27 mouse cellular contexts compared by ENCODE assay signal in the genomic region with DNA sequence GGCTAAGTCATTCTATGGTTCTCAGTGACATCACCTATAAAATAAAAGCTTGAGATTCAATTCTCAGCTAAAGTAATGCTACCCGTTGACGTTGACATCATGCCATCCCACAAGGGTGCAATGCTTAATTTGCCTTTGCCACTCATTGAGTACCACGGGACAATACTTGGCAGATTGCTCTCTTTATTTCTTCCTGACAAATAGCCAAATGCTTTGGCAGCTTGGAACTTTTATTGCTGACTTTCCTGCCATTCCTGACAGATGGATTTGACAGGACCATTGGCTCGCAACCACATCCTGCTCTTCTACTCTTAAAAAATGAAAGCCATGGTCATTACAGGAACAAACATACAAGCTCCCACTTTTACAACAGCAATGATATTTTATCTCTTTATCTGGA.
DNase-seq lines count a peak whose midpoint lies in the region; ATAC-seq lines count a peak whose summit lies in the region.
"Had no signal": no experiment of that assay in that cellular context is flagged by ENCODE, and none has a peak within 500 bp of the region (broad histone marks: within the 10 kb centered on the region; RNA-seq: fewer than 3 reads in every experiment).

No protein-coding gene starts in this region.

- H3K36me3 ChIP-seq in forebrain, embryonic 14.5 days (ENCODE audit: control insufficient read depth, insufficient read depth, low read length): no peaks in the 10 kb centered on the region
- H3K36me3 ChIP-seq in forebrain, embryonic 10.5 days (replicated peaks): no peaks in the 10 kb centered on the region
- no peaks in the 10 kb centered on the region for H3K36me3 ChIP-seq in midbrain, embryonic 11.5 days (ENCODE audit: control insufficient read depth, insufficient read depth, low read length)
- no peaks in the 10 kb centered on the region for H3K36me3 ChIP-seq in midbrain, embryonic 10.5 days
- H3K36me3 ChIP-seq: embryonic facial prominence, embryonic 12.5 days; hindbrain, embryonic 15.5 days; intestine, embryonic 15.5 days; limb, embryonic 13.5 days; liver, embryonic 12.5 days; midbrain, embryonic 12.5 days; neural tube, embryonic 12.5 days had no signal

- no peak overlapping the region for H3K27ac ChIP-seq in forebrain, embryonic 14.5 days (ENCODE audit: low read depth, low read length)
- H3K27ac ChIP-seq in forebrain, embryonic 10.5 days: no peak overlapping the region
- H3K27ac ChIP-seq in midbrain, embryonic 11.5 days (ENCODE audit: low read depth, low read length): no peak overlapping the region
- H3K27ac ChIP-seq in midbrain, embryonic 10.5 days (replicated peaks): no peak overlapping the region
- H3K27ac ChIP-seq: embryonic facial prominence, embryonic 12.5 days; heart, adult 2 months; hindbrain, embryonic 15.5 days; intestine, embryonic 15.5 days; layer of hippocampus, adult 2 months; limb, embryonic 13.5 days; liver, embryonic 12.5 days; midbrain, embryonic 12.5 days; neural tube, embryonic 12.5 days; stomach, postnatal 0 days had no signal

- no peak overlapping the region for H3K9ac ChIP-seq in forebrain, embryonic 14.5 days (ENCODE audit: low read length)
- H3K9ac ChIP-seq in midbrain, embryonic 11.5 days (ENCODE audit: low read length): no peak overlapping the region
- H3K9ac ChIP-seq: embryonic facial prominence, embryonic 12.5 days; hindbrain, embryonic 15.5 days; intestine, embryonic 15.5 days; limb, embryonic 13.5 days; liver, embryonic 12.5 days; midbrain, embryonic 12.5 days; neural tube, embryonic 12.5 days had no signal

- no peak overlapping the region for H3K4me2 ChIP-seq in forebrain, embryonic 14.5 days (ENCODE audit: low read length)
- no peak overlapping the region for H3K4me2 ChIP-seq in midbrain, embryonic 11.5 days
- H3K4me2 ChIP-seq: embryonic facial prominence, embryonic 12.5 days; hindbrain, embryonic 15.5 days; intestine, embryonic 15.5 days; limb, embryonic 13.5 days; liver, embryonic 12.5 days; midbrain, embryonic 12.5 days; neural tube, embryonic 12.5 days had no signal

- H3K9me3 ChIP-seq in forebrain, embryonic 14.5 days (replicated peaks; ENCODE audit: control insufficient read depth, low read length): no peaks in the 10 kb centered on the region
- H3K9me3 ChIP-seq in forebrain, embryonic 10.5 days: no peaks in the 10 kb centered on the region
- H3K9me3 ChIP-seq in midbrain, embryonic 11.5 days (ENCODE audit: control insufficient read depth, low read length): no peaks in the 10 kb centered on the region
- no peaks in the 10 kb centered on the region for H3K9me3 ChIP-seq in midbrain, embryonic 10.5 days (replicated peaks)
- H3K9me3 ChIP-seq: embryonic facial prominence, embryonic 12.5 days; hindbrain, embryonic 15.5 days; intestine, embryonic 15.5 days; limb, embryonic 13.5 days; liver, embryonic 12.5 days; midbrain, embryonic 12.5 days; neural tube, embryonic 12.5 days had no signal

- H3K27me3 ChIP-seq in forebrain, embryonic 14.5 days (replicated peaks; ENCODE audit: control insufficient read depth, insufficient read depth, low read length): no peaks in the 10 kb centered on the region
- H3K27me3 ChIP-seq in forebrain, embryonic 10.5 days (ENCODE audit: poor library complexity, severe bottlenecking): no peaks in the 10 kb centered on the region
- H3K27me3 ChIP-seq in midbrain, embryonic 11.5 days (ENCODE audit: control insufficient read depth, insufficient read depth, low read length): no peaks in the 10 kb centered on the region
- no peaks in the 10 kb centered on the region for H3K27me3 ChIP-seq in midbrain, embryonic 10.5 days (ENCODE audit: low read depth, poor library complexity, severe bottlenecking)
- H3K27me3 ChIP-seq: embryonic facial prominence, embryonic 12.5 days; hindbrain, embryonic 15.5 days; intestine, embryonic 15.5 days; limb, embryonic 13.5 days; liver, embryonic 12.5 days; midbrain, embryonic 12.5 days; neural tube, embryonic 12.5 days had no signal

- no peak overlapping the region for H3K4me3 ChIP-seq in forebrain, embryonic 14.5 days (ENCODE audit: low read depth, low read length)
- H3K4me3 ChIP-seq in forebrain, embryonic 10.5 days: no peak overlapping the region
- no peak overlapping the region for H3K4me3 ChIP-seq in midbrain, embryonic 11.5 days (ENCODE audit: low read depth, low read length)
- H3K4me3 ChIP-seq in midbrain, embryonic 10.5 days: no peak overlapping the region
- H3K4me3 ChIP-seq: embryonic facial prominence, embryonic 12.5 days; erythroblast, embryonic 14.5 days; heart, adult 2 months; hindbrain, embryonic 15.5 days; intestine, embryonic 15.5 days; layer of hippocampus, adult 2 months; limb, embryonic 13.5 days; liver, embryonic 12.5 days; midbrain, embryonic 12.5 days; neural tube, embryonic 12.5 days had no signal

- whole genome bisulfite sequencing in forebrain, embryonic 14.5 days: 56% methylated on average over 4 of the region's 4 CpGs
- 87% methylated on average over 4 of the region's 4 CpGs for whole genome bisulfite sequencing in forebrain, embryonic 10.5 days
- 89% methylated on average over 4 of the region's 4 CpGs for WGBS in midbrain, embryonic 11.5 days
- WGBS in midbrain, embryonic 10.5 days: 87% methylated on average over 4 of the region's 4 CpGs

- peak; percentile 18 for DNase-seq in adrenal gland, postnatal 10 days
- DNase-seq in adrenal gland, adult 8-10 months: no peak
- DNase-seq in forebrain, embryonic 14.5 days (ENCODE audit: low spot score): peak; percentile 56
- no peak for DNase-seq in forebrain, embryonic 10.5 days (ENCODE audit: extremely low spot score, low spot score)
- peak; percentile 66 for DNase-seq in midbrain, embryonic 11.5 days (ENCODE audit: low spot score, missing footprints)
- DNase-seq in midbrain, embryonic 10.5 days (ENCODE audit: low spot score): no peak
- DNase-seq in fibroblast of lung, adult 2 months (ENCODE audit: low read depth): peak; percentile 19
- DNase-seq in urinary bladder, postnatal 14 days (ENCODE audit: low spot score): no peak
- DNase-seq: adrenal gland, adult 2 months; gastrocnemius, postnatal 36 days; heart, adult 2 months; kidney, postnatal 25 days; layer of hippocampus, postnatal 36 days; lung, adult 18-20 months; lung, postnatal 10 days; right cerebral cortex, postnatal 14 days had no signal

- no peaks in the 10 kb centered on the region for H3K4me1 ChIP-seq in forebrain, embryonic 14.5 days (ENCODE audit: control insufficient read depth, insufficient read depth, low read length)
- H3K4me1 ChIP-seq in forebrain, embryonic 10.5 days: no peaks in the 10 kb centered on the region
- H3K4me1 ChIP-seq in midbrain, embryonic 11.5 days (ENCODE audit: control insufficient read depth, insufficient read depth, low read length): no peaks in the 10 kb centered on the region
- H3K4me1 ChIP-seq in midbrain, embryonic 10.5 days: no peaks in the 10 kb centered on the region
- H3K4me1 ChIP-seq: embryonic facial prominence, embryonic 12.5 days; hindbrain, embryonic 15.5 days; intestine, embryonic 15.5 days; liver, embryonic 12.5 days; midbrain, embryonic 12.5 days; neural tube, embryonic 12.5 days had no signal

- no peak for ATAC-seq in forebrain, embryonic 14.5 days
- no peak for ATAC-seq in midbrain, embryonic 11.5 days (ENCODE audit: low FRiP score)
- ATAC-seq: CD4-positive, CD25-positive, alpha-beta regulatory T cell, adult 4 months; intestine, embryonic 15.5 days; liver, embryonic 12.5 days had no signal

Comparison
In these comparisons a context has a peak if more than half of its experiments do, and no peak if none do; other contexts are left out.
1. DNase-seq: peak in adrenal gland, postnatal 10 days (single experiment), forebrain, embryonic 14.5 days (single experiment), midbrain, embryonic 11.5 days (single experiment) and fibroblast of lung, adult 2 months (single experiment); none in adrenal gland, adult 8-10 months (single experiment), forebrain, embryonic 10.5 days (single experiment), midbrain, embryonic 10.5 days (single experiment) and urinary bladder, postnatal 14 days (single experiment).